Mouse (Mus musculus) heart, adult 10 weeks (tissue): ENCODE results near the gene Gm20825. TPM values are rescaled to one million over a fixed set of nuclear protein-coding genes. Genes with fewer than 3 reads are reported as not detected.

Source experiments
- polyA plus RNA-seq: library from polyadenylated mRNA; stranded (reverse); fragments of 350-450 nt; fragmentation: Illumina TruSeq; extraction: RNeasy Lipid Tissue Mini Kit (QIAGEN cat#74804); gene quantifications from one replicate; pipeline ENCODE4 v1.2.3, GENCODE M21; 2014; ENCODE audit warnings: low read depth, low replicate concordance

Gene Gm20825
- not detected for polyA plus RNA-seq

GRCm38 (mm10) chrY:8071407-8071806 lies at the start of gene Gm20825:
Gm20825 (minus strand) TSS chrY:8071507.

Other genes with a start within 250 kb of the Gm20825 start
- gene Gm29049, start 74.3 kb downstream of the Gm20825 start, polyA plus RNA-seq = not detected
- not detected for gene Gm20824, start 186.4 kb upstream of the Gm20825 start, polyA plus RNA-seq